21 mouse cellular contexts compared by ENCODE assay signal in the genomic region with DNA sequence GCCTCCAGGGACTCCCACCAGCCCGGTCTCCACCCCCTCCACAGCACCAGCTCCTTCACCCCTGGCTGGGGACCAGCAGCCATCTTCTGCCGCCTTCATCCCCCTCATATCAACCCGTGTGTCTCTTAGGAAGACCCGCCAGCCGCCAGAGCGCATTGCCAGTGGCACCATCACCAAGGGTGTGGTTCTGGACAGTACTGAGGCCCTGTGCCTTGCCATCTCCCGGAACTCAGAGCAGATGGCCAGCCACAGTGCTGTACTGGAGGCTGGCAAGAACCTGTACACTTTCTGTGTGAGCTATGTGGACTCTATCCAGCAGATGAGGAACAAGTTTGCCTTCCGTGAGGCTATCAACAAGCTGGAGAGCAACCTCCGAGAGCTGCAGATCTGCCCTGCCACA. TPM values are rescaled to one million over a fixed set of nuclear protein-coding genes. Genes with fewer than 3 reads are reported as not detected.
DNase-seq lines count a peak whose midpoint lies in the region.
"Had no signal": no experiment of that assay in that cellular context is flagged by ENCODE, and none has a peak within 500 bp of the region (broad histone marks: within the 10 kb centered on the region; RNA-seq: fewer than 3 reads in every experiment).

No protein-coding gene starts in this region.

- peak; percentile 71 for DNase-seq in left cerebral cortex, postnatal 4 days
- DNase-seq in left cerebral cortex, adult 9 months (ENCODE audit: low spot score in 2 of 2) = no peak
- peak; percentile 77 for DNase-seq in cerebellum, adult 11-12 months
- DNase-seq in cerebellum, postnatal 10 days = peak; percentile 75 to 86
- DNase-seq in kidney, postnatal 36 days = no peak
- DNase-seq in thymus, postnatal 25 days = no peak
- DNase-seq in right cerebral cortex, postnatal 10 days (ENCODE audit: low spot score in 2 of 2) = no peak
- DNase-seq: adrenal gland, postnatal 36 days; B cell, adult 2 months; gastrocnemius, postnatal 36 days; heart, adult 2 months; heart, postnatal 4 days; layer of hippocampus, adult 9-11 months; lung, adult 18-20 months; lung, postnatal 10 days; right cerebral cortex, postnatal 4 days; thymus, postnatal 36 days had no signal

- intact Hi-C loops in left cerebral cortex, postnatal 4 days (cut with DNase I) = no loop called here

RNA-seq across cellular contexts. Expression of a gene that starts 9.0 kb away (rescaled TPM):
- not detected for total RNA-seq in left cerebral cortex, postnatal 4 days (2021)
- total RNA-seq: adrenal gland, postnatal 36 days; CH12.LX; gastrocnemius, postnatal 36 days; heart, adult 2 months; heart, postnatal 4 days; left cerebral cortex, adult 2 months; liver, adult 2 months; midbrain, postnatal 0 days had no signal

RNA-seq across cellular contexts. Expression of a gene that starts 44.4 kb away (rescaled TPM):
- 1 to 10 TPM; 3.9 to 9.9 TPM for total RNA-seq in left cerebral cortex, postnatal 4 days (2021)
- total RNA-seq: gastrocnemius, postnatal 36 days; heart, adult 2 months; heart, postnatal 4 days; liver, adult 2 months had no signal

Comparison
In these comparisons a context has a peak if more than half of its experiments do, and no peak if none do; other contexts are left out.
1. DNase-seq: peak in left cerebral cortex, postnatal 4 days (single experiment), cerebellum, adult 11-12 months (single experiment) and cerebellum, postnatal 10 days (2 of 2); none in left cerebral cortex, adult 9 months (0 of 2), kidney, postnatal 36 days (0 of 2), thymus, postnatal 25 days (single experiment) and right cerebral cortex, postnatal 10 days (0 of 2).